ENCODE assay signal across 32 mouse cellular contexts in the genomic region with DNA sequence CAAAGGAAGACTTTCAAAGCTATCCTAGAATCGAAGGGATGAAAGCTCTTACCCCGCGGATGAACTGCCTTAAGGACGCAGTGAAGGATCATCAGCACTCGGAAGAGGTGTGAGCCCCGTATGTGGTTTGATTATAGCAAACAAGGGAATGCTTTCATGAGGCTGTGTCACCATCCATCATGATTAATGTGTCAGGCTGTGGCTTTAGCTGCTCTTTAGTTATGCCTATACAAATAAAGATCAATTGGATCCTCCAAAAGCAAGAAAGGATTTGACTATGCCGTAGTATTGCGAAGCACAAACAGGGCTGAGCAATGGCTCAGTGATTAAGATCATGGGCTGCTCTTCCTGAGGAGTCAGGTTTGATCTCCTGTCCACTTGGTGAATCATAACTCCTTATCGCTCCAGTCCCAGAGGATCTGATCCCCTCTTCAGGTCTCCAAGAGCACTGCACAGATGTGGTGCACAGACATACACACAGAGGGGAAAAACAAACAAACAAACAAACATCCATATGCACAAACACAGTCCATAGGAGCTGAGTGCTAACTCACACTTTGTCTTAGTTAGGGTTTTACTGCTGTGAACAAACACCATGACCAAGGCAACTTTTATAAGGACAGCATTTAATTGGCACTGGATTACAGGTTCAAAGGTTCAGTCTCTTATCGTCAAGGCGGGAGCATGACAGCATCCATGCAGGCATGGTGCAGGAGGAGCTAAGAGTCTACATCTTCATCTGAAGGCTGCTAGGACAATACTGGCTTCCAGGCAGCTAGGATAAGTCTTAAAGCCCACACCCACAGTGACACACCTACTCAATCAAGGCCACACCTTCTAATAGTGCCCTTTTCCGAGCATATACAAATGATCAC. TPM values are rescaled to one million over a fixed set of nuclear protein-coding genes. Genes with fewer than 3 reads are reported as not detected.
DNase-seq lines count a peak whose midpoint lies in the region; ATAC-seq and TF ChIP-seq lines count a peak whose summit lies in the region.
"Had no signal": no experiment of that assay in that cellular context is flagged by ENCODE, and none has a peak within 500 bp of the region (broad histone marks: within the 10 kb centered on the region; RNA-seq: fewer than 3 reads in every experiment).

No protein-coding gene starts in this region.

- H3K4me3 ChIP-seq in lung, postnatal 0 days (ENCODE audit: low read depth, low read length): no peak overlapping the region
- no peak overlapping the region for H3K4me3 ChIP-seq in stomach, embryonic 16.5 days (replicated peaks; ENCODE audit: low read length)
- no peak overlapping the region for H3K4me3 ChIP-seq in gastrocnemius, adult 2 months
- H3K4me3 ChIP-seq: embryonic facial prominence, embryonic 12.5 days; forebrain, embryonic 12.5 days; heart, embryonic 12.5 days; hindbrain, embryonic 10.5 days; hindbrain, embryonic 15.5 days; liver, embryonic 12.5 days; midbrain, embryonic 10.5 days; neural tube, embryonic 13.5 days had no signal

- H3K9ac ChIP-seq in lung, postnatal 0 days (replicated peaks; ENCODE audit: low read depth): no peak overlapping the region
- H3K9ac ChIP-seq in stomach, embryonic 16.5 days (ENCODE audit: low read length): no peak overlapping the region
- H3K9ac ChIP-seq: embryonic facial prominence, embryonic 12.5 days; forebrain, embryonic 12.5 days; forebrain, postnatal 0 days; heart, embryonic 12.5 days; hindbrain, embryonic 15.5 days; liver, embryonic 12.5 days; liver, postnatal 0 days; neural tube, embryonic 13.5 days had no signal

- H3K4me1 ChIP-seq in lung, postnatal 0 days (ENCODE audit: insufficient read depth, low read depth, low read length): no peaks in the 10 kb centered on the region
- H3K4me1 ChIP-seq in stomach, embryonic 16.5 days (ENCODE audit: control insufficient read depth, insufficient read depth, low read length): peaks cover 15% of the 10 kb centered on the region
- H3K4me1 ChIP-seq: heart, embryonic 12.5 days; hindbrain, embryonic 15.5 days; liver, embryonic 12.5 days had no signal

- ATAC-seq in lung, postnatal 0 days: no peak
- ATAC-seq in stomach, embryonic 16.5 days (ENCODE audit: insufficient read depth, low FRiP score): no peak; the same call in 1 of the 2 replicates
- ATAC-seq: CD4-positive, CD25-positive, alpha-beta regulatory T cell, adult 4 months; forebrain, postnatal 0 days; liver, embryonic 12.5 days; liver, postnatal 0 days had no signal

- DNase-seq in lung, postnatal 0 days (ENCODE audit: low spot score): no peak
- no peak for DNase-seq in lung, postnatal 14 days
- DNase-seq in fibroblast of lung, adult 2 months (ENCODE audit: low read depth): peak; percentile 40
- peak; percentile 76 for DNase-seq in large intestine, adult 2 months (ENCODE audit: low read depth, low spot score)
- no peak for DNase-seq in urinary bladder, adult 2 months (ENCODE audit: low spot score)
- no peak for DNase-seq in gastrocnemius, adult 2 months
- DNase-seq in frontal cortex, postnatal 36 days (ENCODE audit: low spot score in 2 of 2): no peak
- DNase-seq: adrenal gland, adult 2 months; cerebellum, adult 8-10 months; cerebellum, postnatal 36 days; forebrain, postnatal 0 days; gastrocnemius, postnatal 36 days; heart, adult 18-20 months; kidney, adult 11 months; kidney, postnatal 36 days; layer of hippocampus, postnatal 36 days; left cerebral cortex, postnatal 4 days; liver, postnatal 0 days; lung, postnatal 10 days; right cerebral cortex, postnatal 4 days; thymus, adult 18-20 months; thymus, postnatal 36 days had no signal

- H3K36me3 ChIP-seq in lung, postnatal 0 days (ENCODE audit: insufficient read depth, low read length): no peaks in the 10 kb centered on the region
- H3K36me3 ChIP-seq in stomach, embryonic 16.5 days (ENCODE audit: control insufficient read depth, insufficient read depth, low read length): no peaks in the 10 kb centered on the region
- H3K36me3 ChIP-seq: embryonic facial prominence, embryonic 12.5 days; forebrain, embryonic 12.5 days; heart, embryonic 12.5 days; hindbrain, embryonic 10.5 days; hindbrain, embryonic 15.5 days; liver, embryonic 12.5 days; midbrain, embryonic 10.5 days; neural tube, embryonic 13.5 days had no signal

- no peak for TF ChIP-seq CTCF in lung, postnatal 0 days (IDR thresholded peaks at IDR 0.05)
- TF ChIP-seq CTCF in gastrocnemius, adult 2 months (IDR thresholded peaks at IDR 0.05): no peak

- no peaks in the 10 kb centered on the region for H3K9me3 ChIP-seq in lung, postnatal 0 days (ENCODE audit: low read length)
- no peaks in the 10 kb centered on the region for H3K9me3 ChIP-seq in stomach, embryonic 16.5 days (replicated peaks; ENCODE audit: control insufficient read depth, low read length)
- H3K9me3 ChIP-seq: embryonic facial prominence, embryonic 12.5 days; forebrain, embryonic 12.5 days; heart, embryonic 12.5 days; hindbrain, embryonic 10.5 days; hindbrain, embryonic 15.5 days; liver, embryonic 12.5 days; midbrain, embryonic 10.5 days; neural tube, embryonic 13.5 days had no signal

- intact Hi-C loops in gastrocnemius, adult 2 months (cut with DNase I): no loop called here

- no peak overlapping the region for H3K27ac ChIP-seq in lung, postnatal 0 days (ENCODE audit: low read length)
- peak overlapping the region; percentile 29; the same call in 1 of the 2 replicates for H3K27ac ChIP-seq in stomach, embryonic 16.5 days (ENCODE audit: low read length)
- no peak overlapping the region for H3K27ac ChIP-seq in gastrocnemius, adult 2 months
- H3K27ac ChIP-seq: forebrain, embryonic 12.5 days; hindbrain, embryonic 10.5 days; hindbrain, embryonic 15.5 days; liver, embryonic 12.5 days; midbrain, embryonic 10.5 days; neural tube, embryonic 13.5 days had no signal

- TF ChIP-seq EP300 in lung, postnatal 0 days (IDR thresholded peaks at IDR 0.05): no peak

- WGBS in lung, postnatal 0 days: 48% methylated on average over 12 of the region's 12 CpGs
- WGBS in large intestine, adult 2 months: 51% methylated on average over 12 of the region's 12 CpGs
- 43% methylated on average over 12 of the region's 12 CpGs for WGBS in stomach, embryonic 16.5 days

- H3K4me2 ChIP-seq in lung, postnatal 0 days (replicated peaks; ENCODE audit: low read depth, low read length): peak overlapping the region; percentile 34; the same call in 1 of the 2 replicates
- H3K4me2 ChIP-seq in stomach, embryonic 16.5 days (ENCODE audit: low read depth, low read length): peak overlapping the region; percentile 41
- H3K4me2 ChIP-seq: embryonic facial prominence, embryonic 12.5 days; forebrain, embryonic 12.5 days; heart, embryonic 12.5 days; hindbrain, embryonic 15.5 days; liver, embryonic 12.5 days; neural tube, embryonic 13.5 days had no signal

- H3K27me3 ChIP-seq in lung, postnatal 0 days (replicated peaks; ENCODE audit: insufficient read depth, low read length): no peaks in the 10 kb centered on the region
- H3K27me3 ChIP-seq in stomach, embryonic 16.5 days (ENCODE audit: control insufficient read depth, insufficient read depth, low read length): no peaks in the 10 kb centered on the region
- H3K27me3 ChIP-seq: embryonic facial prominence, embryonic 12.5 days; hindbrain, embryonic 15.5 days; liver, embryonic 12.5 days; neural tube, embryonic 13.5 days had no signal

RNA-seq across cellular contexts. Expression of gene Lrig3, which starts 27.2 kb away (rescaled TPM):
- polyA plus RNA-seq in lung, postnatal 0 days (2015; fragmentation: Nextera tagmentation; extraction: Ambion mirVana): 4.7 and 5.2 TPM in 2 replicates
- polyA plus RNA-seq in large intestine, adult 2 months (2012; rRNA removed): 12.5 and 22.8 TPM in 2 replicates
- polyA plus RNA-seq in stomach, embryonic 16.5 days (2015; fragmentation: Nextera tagmentation; extraction: Ambion mirVana): 17.4 and 17.5 TPM in 2 replicates
- 6.1 and 7.0 TPM in 2 replicates for polyA plus RNA-seq in urinary bladder, adult 2 months (2012; rRNA removed)
- total RNA-seq in gastrocnemius, adult 2 months (2021): 1 to 10 TPM; 4.0 to 4.5 TPM

Comparison
In these comparisons a context has a peak if more than half of its experiments do, and no peak if none do; other contexts are left out.
1. DNase-seq: peak in fibroblast of lung, adult 2 months (single experiment) and large intestine, adult 2 months (single experiment); none in lung, postnatal 0 days (single experiment), lung, postnatal 14 days (single experiment), urinary bladder, adult 2 months (single experiment), gastrocnemius, adult 2 months (single experiment) and frontal cortex, postnatal 36 days (0 of 2).